24 mouse cellular contexts compared by ENCODE assay signal in the genomic region with DNA sequence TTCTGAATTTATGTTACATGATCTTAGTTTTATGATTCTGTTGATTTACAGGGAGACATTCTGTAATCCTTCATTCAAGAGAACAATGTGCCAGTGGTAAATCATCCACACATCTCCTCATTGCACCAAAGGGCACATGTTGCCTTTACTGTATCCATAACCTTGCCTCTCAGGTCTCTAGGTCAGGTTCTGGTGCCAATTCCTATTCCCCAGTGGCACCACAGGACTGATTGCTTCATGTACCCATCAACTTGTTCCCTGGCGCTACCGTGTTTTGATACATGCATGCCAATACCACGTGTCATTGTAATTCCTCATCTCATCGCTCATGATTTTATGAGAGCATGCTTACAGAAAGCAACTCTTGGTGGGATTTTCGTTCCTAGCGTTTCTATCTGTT.
DNase-seq lines count a peak whose midpoint lies in the region; ATAC-seq and TF ChIP-seq lines count a peak whose summit lies in the region.
"Had no signal": no experiment of that assay in that cellular context is flagged by ENCODE, and none has a peak within 500 bp of the region (broad histone marks: within the 10 kb centered on the region; RNA-seq: fewer than 3 reads in every experiment).

No protein-coding gene starts in this region.

- peaks cover 37% of the 10 kb centered on the region for H3K4me1 ChIP-seq in forebrain, embryonic 15.5 days
- peaks cover 16% of the 10 kb centered on the region for H3K4me1 ChIP-seq in forebrain, postnatal 0 days (ENCODE audit: insufficient read depth)
- peaks cover 13% of the 10 kb centered on the region for H3K4me1 ChIP-seq in midbrain, embryonic 16.5 days (ENCODE audit: control insufficient read depth, insufficient read depth, low read length)
- H3K4me1 ChIP-seq in midbrain, embryonic 15.5 days = peaks cover 24% of the 10 kb centered on the region
- peaks cover 45% of the 10 kb centered on the region for H3K4me1 ChIP-seq in hindbrain, embryonic 13.5 days (replicated peaks)
- H3K4me1 ChIP-seq: embryonic facial prominence, embryonic 12.5 days; heart, embryonic 15.5 days; intestine, embryonic 15.5 days; limb, embryonic 15.5 days; megakaryocyte, embryonic 14.5 days had no signal

- DNase-seq in forebrain, postnatal 0 days = no peak
- DNase-seq in cerebellum, postnatal 25 days = no peak
- DNase-seq in thymus, postnatal 0 days (ENCODE audit: low spot score) = no peak
- DNase-seq: B cell, adult 2 months; cerebellum, adult 11-12 months; gastrocnemius, postnatal 25 days; heart, postnatal 4 days; kidney, adult 9 months; kidney, postnatal 14 days; left cerebral cortex, postnatal 4 days; lung, embryonic 14.5 days; lung, postnatal 36 days; thymus, postnatal 14 days had no signal

- H3K36me3 ChIP-seq in forebrain, embryonic 15.5 days = no peaks in the 10 kb centered on the region
- H3K36me3 ChIP-seq in forebrain, postnatal 0 days (ENCODE audit: insufficient read depth) = no peaks in the 10 kb centered on the region
- H3K36me3 ChIP-seq in midbrain, embryonic 16.5 days (ENCODE audit: control insufficient read depth, insufficient read depth, low read length) = no peaks in the 10 kb centered on the region
- H3K36me3 ChIP-seq in midbrain, embryonic 15.5 days (replicated peaks) = no peaks in the 10 kb centered on the region
- H3K36me3 ChIP-seq in hindbrain, embryonic 13.5 days = no peaks in the 10 kb centered on the region
- H3K36me3 ChIP-seq: embryonic facial prominence, embryonic 12.5 days; heart, embryonic 15.5 days; intestine, embryonic 15.5 days; limb, embryonic 15.5 days had no signal

- H3K27ac ChIP-seq in forebrain, embryonic 15.5 days (replicated peaks) = peak overlapping the region; percentile 72
- no peak overlapping the region for H3K27ac ChIP-seq in forebrain, postnatal 0 days (ENCODE audit: low read depth, low read length)
- 0 out of 2 replicates have a peak overlapping the region, but pooled peaks have one; percentile 26 for H3K27ac ChIP-seq in midbrain, embryonic 16.5 days (ENCODE audit: low read length)
- H3K27ac ChIP-seq in midbrain, embryonic 15.5 days = no peak overlapping the region; the same call in 1 of the 2 replicates
- peak overlapping the region; percentile 80 for H3K27ac ChIP-seq in hindbrain, embryonic 13.5 days
- H3K27ac ChIP-seq: embryonic facial prominence, embryonic 12.5 days; heart, embryonic 15.5 days; intestine, embryonic 15.5 days; limb, embryonic 15.5 days; liver, embryonic 14.5 days had no signal

- 60% methylated on average over 6 of the region's 6 CpGs for WGBS in forebrain, embryonic 15.5 days
- 59% methylated on average over 6 of the region's 6 CpGs for whole genome bisulfite sequencing in forebrain, postnatal 0 days
- WGBS in midbrain, embryonic 16.5 days = 91% methylated on average over 6 of the region's 6 CpGs
- 92% methylated on average over 6 of the region's 6 CpGs for WGBS in midbrain, embryonic 15.5 days
- 89% methylated on average over 6 of the region's 6 CpGs for WGBS in hindbrain, embryonic 13.5 days

- H3K9me3 ChIP-seq in forebrain, embryonic 15.5 days = no peaks in the 10 kb centered on the region
- H3K9me3 ChIP-seq in forebrain, postnatal 0 days (ENCODE audit: low read length) = no peaks in the 10 kb centered on the region
- no peaks in the 10 kb centered on the region for H3K9me3 ChIP-seq in midbrain, embryonic 16.5 days (replicated peaks; ENCODE audit: control insufficient read depth, low read length, poor library complexity, severe bottlenecking)
- no peaks in the 10 kb centered on the region for H3K9me3 ChIP-seq in midbrain, embryonic 15.5 days
- no peaks in the 10 kb centered on the region for H3K9me3 ChIP-seq in hindbrain, embryonic 13.5 days
- H3K9me3 ChIP-seq: embryonic facial prominence, embryonic 12.5 days; heart, embryonic 15.5 days; intestine, embryonic 15.5 days; limb, embryonic 15.5 days; megakaryocyte, embryonic 14.5 days had no signal

- H3K27me3 ChIP-seq in forebrain, embryonic 15.5 days = no peaks in the 10 kb centered on the region
- H3K27me3 ChIP-seq in forebrain, postnatal 0 days (ENCODE audit: insufficient read depth, low read length) = no peaks in the 10 kb centered on the region
- H3K27me3 ChIP-seq in midbrain, embryonic 16.5 days (ENCODE audit: control insufficient read depth, insufficient read depth, low read depth, low read length) = no peaks in the 10 kb centered on the region
- no peaks in the 10 kb centered on the region for H3K27me3 ChIP-seq in midbrain, embryonic 15.5 days (replicated peaks)
- no peaks in the 10 kb centered on the region for H3K27me3 ChIP-seq in hindbrain, embryonic 13.5 days
- H3K27me3 ChIP-seq: embryonic facial prominence, embryonic 12.5 days; heart, embryonic 15.5 days; intestine, embryonic 15.5 days; limb, embryonic 15.5 days; megakaryocyte, embryonic 14.5 days had no signal

- H3K4me3 ChIP-seq in forebrain, embryonic 15.5 days = no peak overlapping the region
- H3K4me3 ChIP-seq in forebrain, postnatal 0 days (ENCODE audit: low read depth, low read length) = no peak overlapping the region
- H3K4me3 ChIP-seq in midbrain, embryonic 16.5 days (ENCODE audit: low read depth, low read length) = no peak overlapping the region
- H3K4me3 ChIP-seq in midbrain, embryonic 15.5 days = no peak overlapping the region
- no peak overlapping the region for H3K4me3 ChIP-seq in hindbrain, embryonic 13.5 days
- H3K4me3 ChIP-seq: embryonic facial prominence, embryonic 12.5 days; heart, embryonic 15.5 days; intestine, embryonic 15.5 days; limb, embryonic 15.5 days; megakaryocyte, embryonic 14.5 days had no signal

- ATAC-seq in forebrain, embryonic 15.5 days (replicated peaks) = no peak
- no peak for ATAC-seq in forebrain, postnatal 0 days
- no peak for ATAC-seq in midbrain, embryonic 16.5 days
- ATAC-seq in midbrain, embryonic 15.5 days (replicated peaks) = no peak
- no peak for ATAC-seq in hindbrain, embryonic 13.5 days (ENCODE audit: low FRiP score)
- ATAC-seq: activated CD4-positive, CD25-positive, alpha-beta regulatory T cell, adult 4 months; intestine, embryonic 15.5 days had no signal

- H3K9ac ChIP-seq in forebrain, embryonic 15.5 days (replicated peaks) = no peak overlapping the region
- no peak overlapping the region for H3K9ac ChIP-seq in forebrain, postnatal 0 days
- H3K9ac ChIP-seq in midbrain, embryonic 16.5 days (ENCODE audit: low read depth, low read length) = no peak overlapping the region
- no peak overlapping the region for H3K9ac ChIP-seq in midbrain, embryonic 15.5 days
- H3K9ac ChIP-seq in hindbrain, embryonic 13.5 days = no peak overlapping the region
- H3K9ac ChIP-seq: embryonic facial prominence, embryonic 12.5 days; heart, embryonic 15.5 days; intestine, embryonic 15.5 days; limb, embryonic 15.5 days; liver, embryonic 14.5 days; lung, embryonic 14.5 days had no signal

- no peak for TF ChIP-seq CTCF in forebrain, postnatal 0 days (IDR thresholded peaks at IDR 0.05; ENCODE audit: low read depth)

- no peak overlapping the region for H3K4me2 ChIP-seq in forebrain, embryonic 15.5 days (replicated peaks)
- H3K4me2 ChIP-seq in forebrain, postnatal 0 days (ENCODE audit: low read depth) = no peak overlapping the region
- H3K4me2 ChIP-seq in midbrain, embryonic 16.5 days (ENCODE audit: low read length) = no peak overlapping the region
- H3K4me2 ChIP-seq in midbrain, embryonic 15.5 days = no peak overlapping the region
- no peak overlapping the region for H3K4me2 ChIP-seq in hindbrain, embryonic 13.5 days
- H3K4me2 ChIP-seq: embryonic facial prominence, embryonic 12.5 days; heart, embryonic 15.5 days; intestine, embryonic 15.5 days; limb, embryonic 15.5 days; lung, embryonic 14.5 days had no signal

Comparison
In these comparisons a context has a peak if more than half of its experiments do, and no peak if none do; other contexts are left out.
1. H3K27ac ChIP-seq: peak in forebrain, embryonic 15.5 days (single experiment), midbrain, embryonic 16.5 days (single experiment) and hindbrain, embryonic 13.5 days (single experiment); none in forebrain, postnatal 0 days (single experiment) and midbrain, embryonic 15.5 days (single experiment).